Mouse (Mus musculus) megakaryocyte, embryonic 14.5 days (primary cell): ENCODE measurements around the gene Dnajb2.

Experiments
- FLI1 ChIP-seq: IDR thresholded peaks from 2 replicates; pipeline ENCODE4 v1.6.1; 2012; ENCODE audit warnings: low read length, inconsistent platforms, mixed read lengths
- GATA1 ChIP-seq: IDR thresholded peaks from 3 replicates; pipeline ENCODE4 v1.6.1; 2012; ENCODE audit warnings: mixed read lengths, low read length, inconsistent platforms, borderline replicate concordance

DNA sequence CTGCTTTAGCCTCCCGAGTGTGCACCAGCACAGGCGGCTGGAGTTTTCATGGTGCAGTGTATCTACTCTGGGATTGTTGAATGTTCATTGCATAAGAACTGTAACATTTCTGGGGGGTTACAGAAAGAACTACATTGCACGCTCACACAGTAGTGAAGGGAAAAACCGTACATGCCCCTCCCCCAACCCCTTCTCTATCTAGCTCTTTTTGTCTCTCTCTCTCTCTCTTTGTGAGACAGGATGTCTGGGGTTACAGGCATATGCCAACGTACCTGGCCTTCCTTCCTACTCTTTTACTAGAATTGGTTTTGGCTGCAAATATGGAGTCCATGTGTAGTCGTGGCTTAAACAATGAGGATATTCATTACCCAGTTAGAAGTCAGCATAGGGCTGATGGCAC, 13.3 kb upstream of the Dnajb2 start:
- TF ChIP-seq GATA1 = no peak
- no peak for TF ChIP-seq FLI1
